Mouse (Mus musculus) kidney, adult 2 months (tissue): Measurements from ENCODE around the gene Pigyl.

Experiments used
- CTCF ChIP-seq: fragments of 200-500 bp; conservative IDR thresholded peaks from 2 replicates; pipeline ENCODE4 v1.5.1; 2011; ENCODE audit warnings: low read depth, mild to moderate bottlenecking, control low read depth, low read length, moderate library complexity, mixed read lengths; ENCODE audit not compliant: insufficient read depth, insufficient read length
- POLR2A ChIP-seq: fragments of 200-500 bp; IDR thresholded peaks from one replicate; pipeline ENCODE4 v1.6.1; 2011; ENCODE audit warnings: low read depth, low read length, control low read depth

DNA sequence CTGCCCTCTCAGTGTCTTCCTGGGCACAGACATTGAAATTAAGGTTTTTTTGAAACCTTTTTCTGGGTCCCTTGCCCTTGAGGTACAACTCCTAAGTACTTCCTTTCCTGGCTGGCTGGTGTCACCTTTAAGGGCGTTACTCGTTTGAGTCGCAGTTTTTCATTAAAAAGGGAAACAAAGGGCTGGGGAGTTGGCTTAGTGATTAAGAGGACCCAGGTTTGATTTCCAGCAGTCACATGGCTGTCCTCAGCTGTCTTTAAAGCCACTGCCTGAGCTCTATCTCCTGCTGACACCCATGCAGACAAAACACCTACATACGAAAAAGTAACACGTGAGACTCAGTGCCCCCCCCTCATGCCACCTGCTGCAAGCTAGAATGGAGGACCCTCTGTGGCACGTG, 9.3 kb downstream of the Pigyl start:
- no peak for TF ChIP-seq CTCF
- TF ChIP-seq POLR2A = no peak
